Mouse (Mus musculus): ENCODE measurements around the gene Rfxank.

Rfxank gene

GRCm38 (mm10) chr8:70110451-70110850 is 28.5 kb downstream of the Rfxank start:
- DNase-seq (ENCODE audit: low spot score in 2 of 2): no peak

DNA sequence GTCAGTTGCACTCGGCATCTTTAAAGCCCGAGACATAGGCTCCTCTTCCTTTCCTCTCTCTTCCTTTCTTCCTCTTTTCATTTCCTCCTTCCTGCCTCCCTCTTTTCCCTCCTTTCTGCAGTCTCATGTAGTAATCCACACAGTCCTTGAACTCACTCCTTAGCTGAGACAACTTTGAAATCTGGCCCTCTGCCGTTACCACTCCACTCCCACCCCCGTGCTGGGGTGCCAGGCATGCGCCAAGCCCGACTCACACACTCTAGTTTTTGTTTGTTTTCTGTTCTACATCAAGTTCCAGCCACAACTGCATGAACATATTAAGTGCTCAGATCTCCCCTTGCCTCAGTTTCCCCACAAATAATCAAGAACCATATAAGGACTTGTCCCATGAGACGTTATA is 34.0 kb downstream of the Rfxank start:
- DNase-seq (ENCODE audit: low spot score in 2 of 2): no peak

DNA sequence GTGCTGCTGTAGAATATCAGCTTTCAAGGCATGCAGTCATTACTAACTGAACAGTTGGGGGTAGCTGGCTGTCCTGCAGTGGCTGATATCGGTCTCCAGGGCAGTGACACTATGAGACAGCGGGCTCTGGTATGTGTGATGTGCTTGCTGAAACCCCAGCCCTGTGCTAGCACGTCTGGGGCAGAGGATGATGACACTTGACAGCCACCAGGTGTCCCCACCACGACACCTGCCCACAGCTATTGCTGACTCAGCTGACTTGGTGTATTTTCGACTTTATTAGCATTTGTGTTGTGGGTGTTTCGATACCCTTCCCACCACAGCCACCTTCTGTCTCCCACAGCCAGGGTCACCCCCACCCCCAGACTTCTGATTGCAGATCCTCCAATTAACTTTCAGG is 34.4 kb downstream of the Rfxank start:
- no peak for DNase-seq (ENCODE audit: low spot score in 2 of 2)

DNA sequence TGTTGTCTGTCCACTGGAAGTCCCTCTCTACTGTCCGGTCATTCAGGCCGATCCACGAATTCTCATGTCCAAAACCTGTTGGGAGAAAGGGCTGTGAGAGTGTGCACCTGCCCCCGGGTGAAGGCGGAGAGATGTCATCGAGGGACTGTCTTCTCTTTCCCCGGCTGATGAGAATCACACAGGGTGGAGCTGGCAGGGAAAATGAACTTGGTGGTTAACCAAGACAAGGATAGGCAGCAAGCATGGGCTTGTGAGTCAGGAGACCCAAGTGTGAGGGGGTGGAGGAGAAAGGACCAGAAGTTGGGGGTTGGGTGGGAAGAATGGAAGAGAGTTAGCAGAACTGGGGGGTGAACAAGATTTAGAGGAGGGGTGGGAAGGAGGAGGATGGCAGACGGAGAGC is 38.7 kb downstream of the Rfxank start:
- DNase-seq (ENCODE audit: low spot score in 2 of 2): no peak

- no peak for DNase-seq (ENCODE audit: low spot score in 2 of 2)
These were observed 39.7 kb downstream of the Rfxank start for GRCm38 (mm10) chr8:70099276-70099675.

DNA sequence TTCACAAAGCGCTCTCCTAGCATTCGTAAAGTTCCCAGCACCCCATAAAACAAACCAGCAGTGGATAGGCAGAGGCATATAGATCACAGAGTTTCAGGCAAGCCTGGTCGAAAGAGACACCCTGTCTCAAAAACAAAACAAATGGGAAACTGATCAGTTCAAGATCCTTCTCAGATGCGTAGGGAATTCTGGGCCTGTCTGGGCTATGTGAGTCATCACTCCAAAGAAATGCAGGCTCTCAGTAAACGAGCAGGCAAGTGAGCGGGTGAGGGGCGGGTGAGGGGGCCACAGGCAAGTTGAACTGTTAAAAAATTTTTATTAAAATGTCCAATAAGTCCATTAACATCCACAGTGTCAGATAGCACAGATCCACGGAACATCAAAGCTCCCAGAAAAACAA is 46.2 kb downstream of the Rfxank start:
- no peak for DNase-seq (ENCODE audit: low spot score in 2 of 2)

DNA sequence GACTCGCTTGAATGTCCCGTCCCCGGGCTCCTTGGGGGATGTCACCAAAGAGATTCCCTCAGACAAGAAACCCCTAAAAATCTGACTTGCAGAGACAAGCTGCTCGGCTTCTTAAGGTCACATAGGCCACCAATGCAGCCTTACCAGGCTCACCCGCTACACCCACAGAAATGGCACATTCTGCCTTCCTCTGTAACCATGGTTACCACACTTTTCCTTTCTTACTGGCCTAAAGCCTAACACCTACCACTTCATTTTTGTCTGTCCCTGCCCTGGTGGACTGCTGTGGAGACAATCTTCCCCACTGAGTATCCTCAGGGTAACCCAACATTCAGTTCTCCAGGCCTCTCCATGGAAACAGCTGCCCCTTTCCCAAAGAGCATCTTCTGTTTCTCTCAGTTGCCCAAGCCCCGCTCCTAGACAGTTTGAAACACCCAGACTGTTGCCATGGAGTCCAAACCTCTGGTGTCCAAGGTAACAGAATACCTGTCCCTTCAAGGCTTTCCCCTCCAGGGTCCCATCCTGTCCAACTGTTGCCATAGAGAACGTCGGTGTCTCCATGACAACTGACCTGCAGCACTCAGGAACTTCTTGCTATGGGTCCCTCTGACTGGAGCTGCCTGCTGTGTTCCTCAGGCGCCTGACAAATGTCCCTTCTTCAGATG is 49.5 kb downstream of the Rfxank start:
- no peak for DNase-seq (ENCODE audit: low spot score in 2 of 2)

DNA sequence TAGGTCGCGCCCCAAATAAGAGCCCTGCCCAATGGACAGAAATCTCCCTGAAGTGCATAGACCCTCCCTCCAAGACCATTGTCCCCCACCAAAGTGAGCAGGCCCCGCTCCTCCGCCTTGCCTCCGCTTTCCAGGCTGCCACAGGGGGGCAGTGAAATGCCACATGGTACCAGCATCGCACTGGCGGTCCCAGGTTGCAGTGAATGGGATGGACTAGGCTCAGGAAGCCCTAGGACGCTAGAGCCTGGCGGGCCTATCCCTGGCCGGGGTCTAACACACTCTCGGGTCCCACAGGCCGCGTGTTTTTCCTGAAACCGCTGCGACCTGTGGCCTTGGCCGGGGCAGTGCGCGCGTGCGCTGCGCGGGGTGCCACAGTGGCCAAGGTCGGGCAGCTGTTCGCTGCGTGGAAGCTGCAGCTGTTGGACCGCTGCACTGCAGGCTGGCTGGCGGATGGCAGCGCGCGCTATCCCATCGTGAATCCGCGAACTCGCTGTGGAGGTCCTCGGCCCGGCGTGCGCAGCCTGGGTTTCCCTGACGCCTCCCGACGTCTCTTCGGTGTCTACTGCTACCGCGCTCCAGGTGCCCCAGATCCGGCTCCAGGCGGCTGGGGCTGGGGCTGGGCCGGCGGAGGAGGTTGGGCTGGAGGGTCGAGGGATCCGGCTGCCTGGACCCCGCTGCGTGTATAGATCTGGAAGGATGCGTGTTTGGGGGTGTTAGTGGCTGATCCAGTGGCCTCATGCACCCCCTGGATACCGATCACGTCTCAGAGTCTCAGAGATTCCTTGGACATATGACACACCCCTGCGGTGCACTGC is 50.9 kb downstream of the Rfxank start:
- DNase-seq (ENCODE audit: low spot score in 2 of 2): no peak

GRCm38 (mm10) chr8:70087237-70087636 is 51.7 kb downstream of the Rfxank start:
- no peak for DNase-seq (ENCODE audit: low spot score in 2 of 2)

DNA sequence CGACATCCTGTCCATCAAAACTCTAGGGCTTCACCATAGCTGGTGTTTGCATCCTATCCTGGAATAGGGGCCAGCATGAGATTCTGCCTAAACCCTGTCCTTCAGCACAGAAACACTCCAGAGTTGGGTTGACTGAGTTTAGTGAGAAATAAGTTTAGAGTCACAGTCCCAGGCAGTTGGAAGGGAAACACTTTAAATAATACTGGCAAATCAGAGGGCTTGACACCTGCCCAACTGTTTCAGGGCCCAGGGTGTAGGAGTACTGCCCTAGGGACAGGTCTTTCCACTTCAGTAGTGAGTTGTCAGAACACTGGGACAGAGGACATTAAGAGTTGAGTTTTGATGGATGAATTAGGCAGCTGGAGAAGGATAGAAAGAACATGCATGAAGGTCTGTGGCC is 52.8 kb downstream of the Rfxank start:
- no peak for DNase-seq (ENCODE audit: low spot score in 2 of 2)

GRCm38 (mm10) chr8:70084191-70085065 is 54.5 kb downstream of the Rfxank start:
- no peak for DNase-seq (ENCODE audit: low spot score in 2 of 2)

DNA sequence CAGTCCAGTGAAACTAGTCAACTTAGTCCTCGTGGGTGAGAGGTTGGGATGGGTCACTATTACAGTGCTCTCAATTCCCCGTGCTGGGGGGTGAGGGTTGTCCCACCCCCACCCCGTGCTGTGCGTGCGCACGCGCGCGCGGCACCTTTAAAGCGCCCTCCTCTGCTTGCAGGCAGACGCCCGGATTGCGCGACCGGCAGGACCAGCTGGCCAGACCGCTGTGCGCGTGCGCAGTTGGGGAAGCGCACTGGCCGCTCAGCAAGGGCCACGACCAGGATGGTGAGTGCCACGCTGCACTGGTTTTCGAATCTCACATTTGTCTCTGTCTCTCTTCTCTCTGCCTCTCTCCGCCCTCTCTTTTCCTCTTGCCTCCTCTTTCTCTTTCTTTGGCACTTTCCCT is 55.7 kb downstream of the Rfxank start, which contains the start of gene Hapln4:
TSS of gene Hapln4 (plus strand) at position 173 of the 400 bp plus-strand sequence.
- DNase-seq (ENCODE audit: low spot score in 2 of 2): no peak

- no peak for DNase-seq (ENCODE audit: low spot score in 2 of 2)
These were observed 57.0 kb downstream of the Rfxank start for GRCm38 (mm10) chr8:70081976-70082375.

Measured in heart, adult 9 months (tissue).